Mouse (Mus musculus): ENCODE data around the gene Pde7b.

The Pde7b gene

DNA sequence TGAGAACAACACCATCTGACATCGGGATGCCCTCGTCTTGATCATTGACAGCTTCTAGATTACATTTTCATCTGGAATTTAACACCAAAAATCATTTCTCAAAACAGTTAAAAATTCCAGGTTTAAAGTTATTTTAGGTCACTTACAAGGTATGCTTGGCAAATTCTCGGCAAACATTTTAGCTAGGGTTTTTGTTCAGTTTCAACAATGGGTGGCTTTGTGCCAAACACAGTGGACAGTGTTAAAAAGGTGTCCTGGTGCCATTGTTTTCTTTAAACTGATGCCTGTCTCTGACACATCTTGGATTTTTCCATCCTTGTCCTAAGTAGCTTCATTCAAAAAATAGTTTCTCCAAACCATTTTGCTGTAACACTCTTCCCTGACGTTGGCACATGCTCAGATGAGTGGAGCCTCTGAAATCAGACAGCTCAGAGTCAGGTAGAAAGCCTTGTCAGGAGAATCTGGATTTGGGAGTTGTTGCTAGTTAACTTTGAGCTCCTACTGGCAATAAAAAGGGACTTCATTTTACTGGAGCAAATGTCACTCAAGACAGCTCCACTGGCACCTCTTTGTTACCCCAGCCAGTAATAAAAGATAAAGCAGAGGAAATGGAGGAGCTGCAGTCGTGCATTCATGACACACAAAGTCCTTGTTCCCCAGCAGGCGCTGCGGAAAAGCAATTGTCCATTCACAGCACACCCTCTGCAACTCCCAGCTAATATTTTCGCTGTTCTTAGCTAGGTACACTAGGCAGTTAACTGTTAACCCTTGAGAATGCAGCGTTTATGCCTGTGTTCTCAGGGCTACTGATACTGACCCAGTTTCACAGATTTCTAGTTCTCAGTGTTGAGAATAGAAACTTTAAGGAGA, 2.0 kb downstream of the Pde7b start:
- DNase-seq, result no peak

DNA sequence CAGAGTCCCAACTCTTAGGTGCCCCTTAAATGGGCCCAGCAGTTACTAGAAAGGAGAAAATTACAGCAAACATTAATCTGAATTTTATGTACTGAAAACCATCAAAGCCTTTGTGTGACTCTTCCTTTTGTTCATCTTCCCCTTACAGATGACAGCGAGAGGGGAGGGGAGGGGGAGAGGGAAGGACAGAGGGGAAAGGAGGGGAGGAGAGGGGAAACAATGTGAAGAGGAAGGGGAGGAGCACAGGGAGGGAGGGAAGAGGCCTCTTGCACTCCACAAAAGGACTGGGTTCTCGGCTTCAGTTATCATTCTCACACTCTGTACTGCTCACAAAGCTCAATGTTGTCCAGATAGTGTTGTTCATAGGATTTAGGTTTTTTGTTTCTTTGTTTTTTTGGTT, 5.7 kb downstream of the Pde7b start:
- no peak for DNase-seq

DNA sequence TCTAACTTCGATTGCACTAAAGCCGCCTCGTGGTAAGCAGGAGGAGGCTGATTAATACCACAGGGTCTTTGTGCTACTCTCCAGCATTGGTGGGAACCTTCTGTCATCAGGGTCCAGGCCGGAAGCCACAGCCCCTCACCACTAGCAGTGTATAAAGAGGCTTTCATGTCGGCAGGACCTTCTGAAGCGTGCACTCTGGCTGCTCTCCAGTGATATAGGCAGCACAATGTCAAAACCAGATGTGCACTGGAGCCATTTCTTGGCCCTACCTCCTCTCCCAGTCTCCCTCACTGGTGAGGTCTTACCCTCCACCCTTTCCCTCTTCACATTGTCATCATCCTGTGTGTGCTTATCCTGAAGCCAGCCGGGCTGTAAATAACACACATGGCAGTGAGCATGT, 24.2 kb downstream of the Pde7b start:
- DNase-seq, result no peak

DNA sequence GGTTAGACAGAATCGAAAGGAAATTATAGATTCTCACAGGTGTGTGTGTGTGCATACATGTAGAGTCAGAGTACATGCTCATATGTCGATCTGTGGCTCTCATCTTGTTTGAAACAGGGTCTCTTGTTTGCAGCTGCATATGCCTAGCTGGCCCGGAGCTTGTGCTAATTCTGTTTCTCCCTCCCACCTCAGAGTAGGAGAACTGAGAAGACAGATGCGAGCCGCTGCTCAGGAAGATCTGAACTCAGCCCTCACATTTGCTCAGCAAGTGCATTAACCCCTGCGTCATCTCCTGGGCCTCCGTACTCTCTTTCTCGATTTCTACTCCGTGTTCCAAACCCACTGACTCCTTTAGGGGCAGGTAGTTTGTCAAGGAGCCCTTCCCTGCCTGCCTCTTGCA, 25.0 kb downstream of the Pde7b start:
- DNase-seq, result no peak

DNA sequence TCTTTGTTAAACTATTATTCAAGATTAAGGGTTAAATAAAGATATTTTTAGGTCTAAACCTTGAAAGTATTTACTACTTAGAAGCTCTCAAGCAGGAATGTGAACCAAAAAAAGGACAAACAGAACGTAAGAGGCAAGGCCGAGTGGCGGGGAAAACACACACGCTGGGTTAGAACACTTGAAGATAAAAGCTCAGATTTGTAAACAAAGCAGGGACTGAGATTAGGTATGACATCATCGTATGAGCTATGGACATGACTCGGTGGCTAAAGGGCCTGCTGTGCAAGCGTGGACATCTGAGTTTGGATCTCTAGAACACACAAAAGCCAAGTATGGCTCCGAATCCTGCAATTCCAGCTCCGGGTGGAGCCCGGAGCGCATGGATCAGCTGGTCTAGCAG, 29.2 kb downstream of the Pde7b start:
- no peak for DNase-seq

DNA sequence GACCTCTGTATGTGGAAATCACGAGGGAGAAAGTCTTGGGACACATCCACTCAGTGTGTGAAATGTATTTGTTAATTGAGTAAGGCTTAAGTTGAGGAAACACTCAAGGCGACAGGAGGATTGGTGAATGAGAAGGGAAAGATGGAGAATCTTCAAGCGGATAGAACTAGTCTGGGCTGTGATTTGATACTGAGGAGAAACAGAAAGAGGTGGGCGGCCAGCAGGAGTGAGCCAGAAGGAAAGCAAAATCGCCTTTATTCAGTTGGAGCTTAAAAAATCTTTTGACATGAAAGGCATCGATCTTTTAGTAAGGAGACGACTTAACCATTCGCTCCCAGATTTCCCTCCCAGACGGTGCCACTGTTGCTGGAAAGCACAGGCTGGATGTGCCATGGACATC, 34.9 kb downstream of the Pde7b start:
- DNase-seq, result no peak

DNA sequence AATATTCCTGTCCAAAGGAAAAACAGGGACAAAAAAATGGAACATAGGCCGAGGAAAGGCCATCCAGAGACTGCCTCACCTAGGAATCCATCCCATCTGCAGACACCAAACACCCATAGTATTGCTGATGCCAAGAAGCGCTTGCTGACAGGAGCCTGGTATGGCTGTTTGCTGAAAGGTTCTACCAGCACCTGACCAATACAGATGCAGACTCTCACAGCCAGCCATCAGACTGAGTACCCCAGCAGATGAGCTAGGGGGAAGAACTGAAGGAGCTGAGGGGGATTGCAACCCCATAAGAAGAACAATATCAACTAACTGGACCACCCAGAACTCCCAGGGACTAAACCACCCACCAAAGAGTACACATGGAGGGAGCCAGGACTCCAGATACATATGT, 40.7 kb downstream of the Pde7b start:
- no peak for DNase-seq

DNA sequence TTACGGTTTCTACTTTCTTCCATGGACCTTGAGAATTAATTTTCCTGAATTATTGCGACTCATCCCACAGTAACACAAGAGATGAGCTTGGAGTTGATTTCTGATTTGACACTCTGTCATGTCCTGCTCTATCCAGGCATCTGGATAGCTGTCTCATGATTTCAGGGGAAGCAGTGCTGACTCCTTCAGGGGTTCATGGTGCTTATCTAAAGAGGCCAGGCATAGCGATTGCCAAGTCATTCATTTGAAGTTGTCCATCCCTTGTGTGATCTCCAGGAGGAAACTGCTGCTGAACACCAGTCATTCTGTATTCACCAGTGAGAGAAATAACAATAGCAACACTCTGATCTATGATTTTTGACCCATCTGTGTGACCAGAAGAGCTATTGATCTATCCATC, 43.9 kb downstream of the Pde7b start:
- no peak for DNase-seq

DNA sequence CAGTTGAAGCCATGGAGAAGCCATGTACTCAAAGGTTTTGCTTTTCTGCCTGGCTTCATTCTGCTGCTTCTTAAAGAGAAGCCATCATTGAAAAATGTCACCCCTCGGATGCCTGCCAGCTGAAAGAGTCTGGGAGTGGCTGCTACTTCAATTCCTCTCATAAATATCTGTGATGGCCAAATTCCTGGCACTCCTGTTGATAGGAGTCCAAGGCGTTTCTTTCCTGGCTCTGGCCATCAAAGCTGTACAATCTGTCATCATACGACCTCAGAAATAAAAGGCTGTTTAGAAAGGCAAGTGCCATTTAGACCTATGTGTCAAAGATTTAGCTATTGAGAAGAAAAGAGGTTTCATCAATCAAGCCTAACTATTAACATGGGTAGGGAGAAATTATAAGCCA, 49.6 kb downstream of the Pde7b start:
- no peak for DNase-seq

DNA sequence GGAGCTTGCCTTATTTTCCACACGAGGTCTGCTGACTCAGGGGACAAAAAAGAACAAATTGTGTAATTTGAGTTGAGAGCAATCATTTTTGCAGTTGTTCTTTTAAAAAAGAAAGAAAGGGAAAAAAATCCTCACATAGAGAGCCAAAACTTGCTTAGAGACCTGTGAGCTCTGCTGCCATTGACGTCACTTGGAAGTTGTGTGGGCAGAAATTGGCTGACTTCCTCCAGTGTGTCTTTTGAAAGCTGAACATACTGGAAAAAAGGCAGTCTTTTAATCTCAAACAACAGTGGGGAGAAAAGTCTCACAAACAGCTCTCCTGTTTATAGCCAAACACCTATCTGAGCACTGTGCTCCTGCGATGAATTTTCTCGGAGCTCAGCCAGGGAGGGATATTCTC, 51.1 kb downstream of the Pde7b start:
- no peak for DNase-seq

DNA sequence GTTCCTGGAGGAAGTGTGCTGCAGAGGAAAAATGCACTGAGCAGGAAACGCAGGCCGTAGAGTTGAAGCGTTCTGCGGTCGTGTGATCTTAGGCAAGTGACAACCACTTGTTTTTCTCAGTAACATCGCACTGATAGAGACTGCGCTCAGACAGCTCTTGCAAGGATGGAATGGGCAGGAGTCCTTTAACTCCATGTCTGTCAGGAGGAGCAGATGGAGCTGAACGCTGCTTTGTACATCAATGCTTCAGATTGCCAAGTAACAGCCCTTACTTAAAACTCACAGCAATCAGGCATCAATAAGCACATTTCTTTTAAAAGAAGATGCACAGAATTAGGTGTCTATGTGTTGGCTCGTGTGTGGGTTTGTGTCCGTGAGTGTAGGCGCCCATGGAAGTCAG, 52.3 kb downstream of the Pde7b start:
- no peak for DNase-seq

DNA sequence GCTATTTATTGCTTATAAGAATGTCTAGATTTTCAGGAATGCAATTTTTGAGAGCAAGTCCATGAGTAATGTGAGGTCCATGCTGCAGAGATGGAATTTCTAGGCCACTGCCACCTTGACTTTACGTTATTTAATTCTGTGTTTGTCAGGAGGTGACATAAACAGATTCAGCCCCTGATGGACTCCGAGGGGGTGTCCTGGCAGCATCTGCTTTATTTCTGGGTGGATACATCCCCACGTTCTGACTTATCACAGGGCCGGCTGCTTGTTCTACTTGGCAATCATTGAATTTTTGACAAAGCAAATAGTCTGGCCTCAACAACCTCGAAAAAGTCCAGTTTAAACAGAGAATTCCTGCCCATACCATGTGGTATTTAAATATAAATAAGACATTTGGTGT, 53.3 kb downstream of the Pde7b start:
- DNase-seq, result no peak

DNA sequence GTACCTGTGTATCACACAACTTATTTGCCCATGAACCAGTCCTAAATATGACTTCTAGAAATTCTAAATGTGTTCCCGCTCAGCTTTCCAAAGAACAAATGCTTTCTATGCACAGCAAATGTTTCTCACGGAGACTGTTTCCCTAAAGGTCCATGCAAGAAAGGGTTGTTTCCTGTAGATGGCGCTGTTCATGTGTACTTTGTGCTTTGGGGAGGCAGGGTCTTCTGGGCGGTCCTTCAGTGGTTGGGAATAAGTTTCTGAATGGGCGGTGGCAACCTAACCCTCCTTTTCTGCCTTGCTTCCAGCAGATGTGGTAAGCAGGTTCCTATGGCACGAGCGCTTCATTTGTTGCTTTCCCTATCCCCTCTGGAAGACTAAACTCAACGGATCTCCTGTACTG, 54.3 kb downstream of the Pde7b start:
- no peak for DNase-seq

DNA sequence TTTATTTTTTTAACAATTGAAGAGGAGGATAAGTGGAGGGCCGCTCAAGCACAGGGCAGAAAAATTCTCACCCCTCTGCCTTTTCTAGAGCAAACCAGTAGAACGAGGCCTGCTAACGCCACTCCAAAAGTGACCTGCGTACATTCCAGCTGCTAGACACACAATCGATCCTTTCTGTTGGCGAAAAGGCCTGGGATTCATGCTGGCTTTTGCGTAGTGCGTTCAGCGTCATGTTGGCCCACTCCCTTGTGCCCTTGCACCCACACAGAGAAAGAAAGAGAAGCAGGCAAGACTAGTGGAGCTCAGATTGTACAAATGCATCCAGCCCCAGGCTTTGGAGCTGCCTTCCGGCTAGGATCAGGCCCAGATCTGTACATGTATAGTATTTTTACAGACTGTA, 55.4 kb downstream of the Pde7b start:
- no peak for DNase-seq

DNA sequence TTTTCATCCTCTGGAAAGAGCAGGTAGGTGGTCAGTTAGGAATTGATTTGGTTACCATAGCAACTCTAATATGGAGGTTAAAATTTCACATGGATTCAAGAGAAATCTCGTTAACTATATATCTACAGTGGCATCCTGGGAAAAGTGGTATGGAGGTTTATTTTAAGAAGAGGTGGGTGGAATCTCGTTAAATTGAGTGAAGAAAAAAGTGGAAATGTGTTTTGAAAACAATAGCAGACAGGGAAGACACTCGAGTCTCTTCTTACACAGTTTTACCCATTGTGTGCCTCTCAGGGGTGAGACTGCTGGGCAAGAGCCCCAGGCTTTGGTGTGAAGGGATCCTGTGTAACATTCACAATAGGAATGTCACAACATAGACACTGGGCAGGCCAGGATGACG, 56.3 kb downstream of the Pde7b start:
- DNase-seq, result no peak

DNA sequence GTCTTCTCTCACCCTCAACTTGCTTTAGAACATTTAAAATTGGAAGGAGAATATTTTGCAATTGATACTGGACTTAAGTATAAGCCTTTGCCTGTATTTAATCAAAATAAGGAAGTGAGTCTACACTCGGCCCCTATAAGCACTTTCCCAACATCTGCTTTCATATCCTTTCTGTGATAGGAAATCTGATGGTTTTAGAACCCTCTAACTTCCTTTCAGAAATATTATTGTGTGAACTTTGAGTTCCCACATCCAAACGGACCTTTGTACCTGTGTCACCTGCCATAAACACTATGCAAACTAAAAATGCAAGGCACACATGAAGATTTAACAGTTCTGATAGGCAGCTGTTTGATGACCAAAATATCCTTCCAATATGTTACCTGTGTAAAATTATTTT, 58.2 kb downstream of the Pde7b start:
- DNase-seq, result no peak

DNA sequence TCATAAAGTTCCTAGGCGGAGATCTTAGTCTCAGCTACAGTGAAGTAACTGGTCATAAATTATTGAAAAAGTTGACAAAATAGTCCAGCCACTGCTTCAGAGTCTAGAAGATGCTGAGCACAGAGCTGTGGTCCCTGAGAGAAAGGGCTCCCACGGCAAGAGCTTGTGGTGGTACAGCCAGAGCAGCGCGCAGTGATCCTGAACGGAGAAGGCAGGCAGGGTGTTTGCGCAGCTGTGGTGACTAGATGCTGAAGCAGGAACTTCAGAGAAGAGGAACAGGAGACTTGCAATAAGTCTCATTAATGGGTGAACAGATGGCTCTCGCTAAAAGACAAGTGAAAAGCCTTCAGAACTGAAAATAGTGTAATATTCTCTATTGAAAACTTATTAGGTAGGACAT, 61.9 kb downstream of the Pde7b start:
- DNase-seq, result no peak

DNA sequence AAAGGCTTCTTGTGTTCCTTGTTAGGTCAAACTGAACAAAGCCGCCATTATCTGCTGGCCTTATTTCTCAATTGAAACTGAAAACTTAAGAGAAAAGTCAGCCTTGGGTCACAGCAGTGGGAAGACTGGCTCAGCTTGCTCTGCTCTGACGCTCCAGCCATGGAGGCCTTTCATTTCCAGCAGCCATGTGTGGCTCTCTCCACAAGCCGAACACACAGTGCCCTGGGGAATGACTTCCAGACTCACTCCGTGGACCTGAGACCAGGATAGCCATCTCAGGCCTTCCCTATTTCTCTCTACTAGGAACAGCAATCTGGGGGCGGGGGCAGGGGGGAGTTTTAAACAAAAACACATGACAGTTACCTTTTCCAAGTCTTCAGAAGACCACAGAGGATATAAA, 63.2 kb downstream of the Pde7b start:
- no peak for DNase-seq

DNA sequence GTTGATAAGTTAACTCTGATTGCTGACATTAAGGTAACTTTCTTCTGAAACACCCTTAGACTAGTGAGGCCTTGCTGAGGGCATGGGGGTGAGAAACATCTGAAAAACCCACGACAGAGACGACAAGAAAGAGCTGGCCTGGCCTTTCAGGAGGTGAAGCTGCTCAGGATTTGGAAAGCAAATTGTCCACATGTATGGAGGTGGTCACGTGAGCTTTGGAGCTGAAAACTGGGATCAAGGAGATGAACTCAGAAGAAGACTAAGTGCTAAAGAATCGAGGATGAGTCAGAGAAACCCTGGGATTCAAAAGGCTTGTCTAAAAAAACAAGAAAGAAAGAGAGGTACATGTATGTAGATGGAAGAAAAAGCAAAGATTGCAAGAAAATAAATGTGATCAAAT, 65.2 kb downstream of the Pde7b start:
- no peak for DNase-seq

DNA sequence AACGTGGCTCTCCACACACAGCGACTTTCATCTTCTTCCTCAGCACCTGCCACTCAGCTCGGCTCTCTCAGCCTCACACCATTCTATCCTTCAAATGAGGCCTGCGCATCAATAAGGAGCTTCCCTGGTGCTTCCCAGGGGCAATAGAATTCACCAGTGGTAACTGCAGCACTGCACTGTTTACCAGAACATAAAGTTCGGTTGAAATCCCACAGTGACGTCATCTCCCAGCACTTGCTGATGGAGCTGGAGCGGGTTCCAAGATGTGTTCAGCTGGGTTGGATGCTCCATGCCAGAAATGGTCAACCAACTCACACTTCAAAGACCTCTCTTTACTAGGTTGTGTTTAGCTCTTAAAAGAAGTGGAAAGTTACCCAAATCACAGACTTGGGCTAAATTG, 65.6 kb downstream of the Pde7b start:
- DNase-seq, result no peak

DNA sequence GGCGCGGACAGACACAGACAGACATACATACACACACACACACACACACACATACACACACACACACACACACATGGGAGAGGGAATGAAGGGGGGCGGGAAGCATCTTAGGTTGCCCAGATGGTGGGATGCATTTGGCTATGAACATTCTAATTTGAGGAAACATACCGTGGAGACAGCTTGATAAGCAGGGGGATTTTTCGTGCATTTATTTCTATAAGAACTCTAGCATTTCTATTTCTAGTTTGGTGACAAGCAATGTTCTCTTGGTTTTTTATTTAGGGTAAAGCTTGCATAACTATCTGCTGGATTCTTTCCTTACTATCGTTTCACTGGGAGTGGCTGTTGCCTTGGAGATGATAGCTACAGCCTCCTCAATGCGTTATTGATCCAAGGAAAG, 66.2 kb downstream of the Pde7b start:
- DNase-seq, result no peak

DNA sequence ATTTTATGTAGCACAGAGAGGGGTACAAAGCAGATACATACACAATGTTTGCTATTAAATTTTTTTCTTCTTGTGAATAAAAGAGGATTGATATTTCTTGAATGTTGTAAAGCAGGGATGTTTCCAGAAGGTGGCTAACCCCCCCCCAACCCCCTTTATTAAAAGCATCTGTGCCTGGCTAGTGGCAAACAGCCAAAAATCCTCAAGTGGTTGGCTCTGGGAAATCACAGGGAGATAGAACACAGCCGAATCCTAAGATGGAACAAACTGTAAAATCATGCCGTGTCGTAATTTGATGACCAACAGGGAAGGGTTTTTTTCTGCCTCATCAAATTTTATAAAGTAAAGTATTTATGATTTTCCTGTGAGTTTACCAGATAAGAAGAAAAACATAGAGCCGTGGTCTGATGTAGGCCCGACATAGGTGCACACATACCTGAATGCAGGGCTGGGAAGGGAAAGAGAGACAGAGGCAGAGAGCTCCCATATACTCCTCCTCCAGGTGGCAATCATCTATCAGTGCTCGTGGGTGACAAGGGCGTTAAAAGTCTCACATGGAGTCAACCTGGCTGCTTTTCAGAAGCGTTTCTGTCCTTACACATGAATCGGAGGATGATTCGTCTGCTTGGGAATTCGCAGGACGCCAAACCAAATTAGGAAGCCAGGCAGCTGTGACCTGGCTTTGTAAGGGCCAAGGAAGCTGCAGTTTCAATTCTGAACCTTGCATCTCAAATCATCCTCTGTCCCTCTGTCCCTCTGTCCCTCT, 67.4 kb downstream of the Pde7b start:
- DNase-seq, result no peak

DNA sequence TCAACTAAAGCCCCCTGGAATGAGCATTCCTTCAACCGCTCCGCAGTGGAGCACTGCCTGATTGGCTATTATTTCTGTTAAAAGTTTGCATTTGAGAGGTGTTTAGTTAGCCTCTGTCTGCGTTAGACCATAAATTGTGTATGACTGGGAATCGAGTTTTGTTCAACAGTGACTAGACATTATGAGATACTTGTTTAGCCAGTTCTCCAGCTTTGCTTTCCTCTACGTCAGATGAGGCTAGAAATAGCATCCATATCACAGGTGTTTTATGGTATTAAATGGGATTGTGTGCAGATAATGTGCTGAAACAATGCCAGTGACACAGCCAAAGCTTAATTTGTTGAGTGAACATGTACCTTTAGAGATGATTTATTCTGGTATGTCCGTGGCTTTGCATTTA, 70.3 kb downstream of the Pde7b start:
- DNase-seq, result no peak

DNA sequence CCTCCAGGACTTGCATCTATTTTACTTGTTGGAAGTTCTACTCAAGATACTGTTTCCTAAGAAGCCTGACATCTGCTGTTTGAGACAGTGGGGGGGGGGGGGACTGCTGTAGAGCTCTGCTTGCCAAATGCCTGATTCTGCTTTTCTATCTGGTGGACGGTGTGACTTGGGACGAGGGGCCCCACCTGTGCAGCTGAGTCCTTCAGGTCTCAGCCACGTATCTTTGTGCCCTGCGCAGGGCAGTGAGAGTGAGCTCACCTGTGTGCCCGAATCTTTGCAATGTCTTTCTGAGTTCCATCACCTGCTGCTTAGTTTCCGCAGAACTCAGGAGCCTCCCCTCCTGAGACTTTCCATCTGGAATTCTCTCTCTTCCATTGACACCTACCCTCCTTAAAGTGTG, 70.7 kb downstream of the Pde7b start:
- DNase-seq, result no peak

DNA sequence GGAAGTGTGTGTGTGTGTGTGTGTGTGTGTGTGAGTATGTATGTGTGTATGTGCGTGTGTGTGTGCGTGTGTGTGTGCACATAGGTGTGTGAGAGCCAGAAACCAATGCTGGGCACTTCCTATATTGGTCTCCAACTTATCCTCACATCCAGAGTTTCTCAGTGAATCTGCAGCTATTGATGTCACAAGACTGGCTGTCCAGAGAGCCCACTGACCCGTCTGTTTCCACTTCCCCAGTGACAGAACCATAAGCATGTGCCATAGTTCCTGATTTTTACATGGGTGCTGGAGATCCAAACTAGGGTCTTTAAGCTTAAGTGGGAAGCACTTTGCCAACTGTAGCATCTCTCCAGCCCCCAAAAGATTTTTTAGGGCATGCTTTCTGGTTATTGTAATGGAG, 71.6 kb downstream of the Pde7b start:
- DNase-seq, result no peak

All from cerebellum, adult 8-10 months (tissue).